Mouse (Mus musculus): ENCODE measurements around the gene Olfr270. TPM values are rescaled to one million over a fixed set of nuclear protein-coding genes. Genes with fewer than 3 reads are reported as not detected.

The Olfr270 gene
- polyA plus RNA-seq, 1 experiment from 2014 or later = not detected

DNA sequence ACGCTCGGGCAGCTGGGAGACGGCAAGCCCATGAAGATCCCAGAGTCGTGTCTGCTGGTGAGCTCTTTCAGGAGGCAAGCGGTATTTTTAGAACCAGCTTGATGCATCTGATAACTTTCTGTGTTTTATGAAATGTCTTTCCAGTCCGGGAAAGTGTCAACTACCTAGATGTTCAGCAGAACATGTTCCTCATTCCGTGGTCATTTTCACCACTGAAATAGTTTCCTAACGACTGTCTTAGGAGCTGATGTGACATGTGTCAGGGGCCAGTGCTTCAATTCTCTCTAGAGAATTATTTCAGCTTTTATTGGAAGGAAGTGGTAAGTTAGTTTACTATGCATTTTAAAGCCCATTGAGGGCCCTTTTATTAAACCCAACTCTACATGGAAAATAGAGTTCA is 35.8 kb downstream of the Olfr270 start:
- Histone ChIP-seq H3K4me3 (no peak overlapping the region), H3K9ac (no peak overlapping the region), H3K36me3 (no peaks in the 10 kb centered on the region), H3K27ac (ENCODE audit: poor library complexity, severe bottlenecking) (no peak overlapping the region), H3K27me3 (replicated peaks) (no peaks in the 10 kb centered on the region), H3K4me1 (replicated peaks) (no peaks in the 10 kb centered on the region), H3K9me3 (replicated peaks) (no peaks in the 10 kb centered on the region), H3K4me2 (no peak overlapping the region)
- WGBS = 39% methylated on average over 8 of the region's 8 CpGs
- ATAC-seq (ENCODE audit: insufficient number of reproducible peaks, low FRiP score) = no peak

DNA sequence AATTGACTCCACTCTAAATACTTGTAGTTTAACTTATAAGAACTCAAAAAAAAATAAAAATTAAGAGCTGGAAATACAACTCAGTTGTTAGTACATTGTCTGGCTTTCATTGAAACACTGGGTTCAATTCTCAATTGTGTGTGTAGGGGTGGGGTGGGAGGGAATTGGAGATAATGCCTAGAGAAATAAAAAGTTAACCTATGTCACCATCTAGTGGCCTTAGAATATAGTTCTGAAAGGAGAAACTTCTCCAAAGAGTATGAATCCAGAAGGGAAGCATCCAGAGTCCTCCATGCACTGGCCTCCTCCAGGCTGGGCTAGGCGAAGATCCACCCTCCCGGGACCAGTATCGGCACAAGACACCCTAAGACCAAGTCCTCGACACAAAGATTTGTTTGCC is 44.8 kb downstream of the Olfr270 start:
- Histone ChIP-seq H3K4me3 (no peak overlapping the region), H3K4me2 (no peak overlapping the region), H3K36me3 (peaks cover under 1% of the 10 kb centered on the region; the same call in 1 of the 2 replicates)

DNA sequence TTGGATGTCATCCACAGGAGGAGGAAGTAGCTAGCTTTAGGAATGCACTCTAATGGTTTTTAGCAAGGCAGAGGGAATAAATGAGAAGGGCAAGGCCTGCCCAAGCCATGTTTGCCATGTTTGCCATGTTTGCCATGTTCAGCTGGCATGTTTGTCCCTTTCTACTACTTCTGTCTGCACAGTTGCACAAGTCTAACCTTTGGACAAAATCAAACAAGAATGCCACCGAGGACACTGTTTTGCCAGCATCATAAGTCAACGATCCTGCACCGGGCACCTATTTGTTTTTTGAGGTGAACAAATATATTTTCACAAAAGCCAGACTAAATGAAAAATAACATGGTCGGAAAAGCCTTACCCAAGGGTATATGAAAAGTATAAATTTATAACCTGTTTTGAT is 45.5 kb downstream of the Olfr270 start:
- WGBS = 88% methylated on average over 4 of the region's 4 CpGs

More for the DNA sequence above, 44.8 kb downstream of the Olfr270 start:
- Histone ChIP-seq H3K9me3 (replicated peaks) (no peaks in the 10 kb centered on the region), H3K27ac (ENCODE audit: poor library complexity, severe bottlenecking) (no peak overlapping the region), H3K9ac (no peak overlapping the region), H3K4me1 (replicated peaks) (peaks cover 6% of the 10 kb centered on the region; the same call in 1 of the 2 replicates), H3K27me3 (replicated peaks) (no peaks in the 10 kb centered on the region)
- 71% methylated on average over 4 of the region's 4 CpGs for WGBS
- no peak for ATAC-seq (ENCODE audit: insufficient number of reproducible peaks, low FRiP score)

DNA sequence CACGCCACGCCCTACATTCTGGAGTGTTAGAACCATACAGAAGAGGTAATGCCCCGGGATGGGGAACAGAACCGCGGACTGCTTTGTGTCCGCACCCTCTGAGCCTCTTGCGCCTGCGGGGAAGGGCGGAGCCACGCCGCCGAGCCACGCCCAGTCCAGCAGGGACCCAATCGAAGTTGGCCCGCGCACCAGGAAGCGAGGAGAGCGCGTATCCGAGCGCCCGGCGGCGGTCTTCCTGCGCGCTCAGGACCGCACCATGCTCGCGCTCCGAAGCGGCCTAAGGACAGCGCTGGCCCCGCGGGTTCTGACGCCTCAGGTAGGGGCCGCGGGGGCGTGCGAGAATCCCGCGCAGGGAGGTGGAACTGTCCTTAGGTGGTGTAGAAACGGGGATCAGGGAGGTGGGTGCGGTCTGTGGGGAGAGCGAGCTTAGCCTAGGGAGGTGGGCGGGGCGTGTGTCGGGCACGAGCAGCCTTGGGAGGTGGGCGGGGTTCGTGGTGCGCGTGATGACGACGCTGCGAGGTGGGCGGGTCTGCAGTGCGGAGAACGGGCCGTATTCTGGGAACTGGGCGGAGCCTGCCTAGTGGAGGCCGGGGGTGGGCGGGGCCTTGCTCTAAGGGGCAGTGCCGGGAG is 47.5 kb downstream of the Olfr270 start, which contains the start of gene Nipsnap3b:
Nipsnap3b (plus strand) TSS at position 149 of the 630 bp plus-strand sequence.
- peaks cover 6% of the 10 kb centered on the region; the same call in 1 of the 2 replicates for H3K4me1 ChIP-seq (replicated peaks)
- peak; percentile 97 for ATAC-seq (ENCODE audit: insufficient number of reproducible peaks, low FRiP score)
- no peaks in the 10 kb centered on the region for H3K27me3 ChIP-seq (replicated peaks)
- peak within 1 kb of the TSS; percentile 67 for H3K4me2 ChIP-seq
- peak within 1 kb of the TSS; percentile 65 for H3K4me3 ChIP-seq
- H3K9ac ChIP-seq = peak within 1 kb of the TSS; percentile 72
- peaks cover 22% of the 10 kb centered on the region for H3K36me3 ChIP-seq
- WGBS = under 1% methylated on average over 63 of the region's 63 CpGs
- peaks cover 8% of the 10 kb centered on the region for H3K9me3 ChIP-seq (replicated peaks)
- peak within 1 kb of the TSS; percentile 62 for H3K27ac ChIP-seq (ENCODE audit: poor library complexity, severe bottlenecking)

More for the DNA sequence above, 45.5 kb downstream of the Olfr270 start:
- H3K4me2 ChIP-seq = no peak overlapping the region
- H3K27ac ChIP-seq (ENCODE audit: poor library complexity, severe bottlenecking) = no peak overlapping the region
- H3K4me1 ChIP-seq (replicated peaks) = peaks cover 6% of the 10 kb centered on the region; the same call in 1 of the 2 replicates
- no peak overlapping the region for H3K9ac ChIP-seq
- H3K36me3 ChIP-seq = peaks cover 6% of the 10 kb centered on the region
- no peak overlapping the region for H3K4me3 ChIP-seq
- no peaks in the 10 kb centered on the region for H3K9me3 ChIP-seq (replicated peaks)
- no peak for ATAC-seq (ENCODE audit: insufficient number of reproducible peaks, low FRiP score)
- H3K27me3 ChIP-seq (replicated peaks) = no peaks in the 10 kb centered on the region

DNA sequence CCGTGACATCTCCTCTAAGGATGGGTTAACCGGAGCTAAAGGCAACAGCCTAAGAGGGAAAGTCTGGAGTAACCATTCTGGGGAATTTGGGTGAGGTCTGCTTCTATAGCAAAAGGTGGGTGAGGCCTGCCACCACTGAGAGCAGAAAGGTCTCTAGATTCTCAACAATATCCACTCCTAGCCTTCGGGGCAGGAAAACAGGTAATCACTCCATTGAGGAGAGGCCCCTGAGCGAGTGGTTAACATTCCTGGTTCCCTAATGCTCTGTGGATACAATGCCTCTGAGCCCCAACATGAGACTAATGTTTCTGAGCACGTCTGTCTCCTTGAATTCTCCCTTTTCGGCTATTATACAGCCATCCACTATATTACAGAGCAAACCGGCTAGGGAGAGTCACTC is 50.1 kb downstream of the Olfr270 start:
- H3K27me3 ChIP-seq (replicated peaks) = no peaks in the 10 kb centered on the region
- WGBS = 95% methylated on average over 7 of the region's 7 CpGs
- no peak overlapping the region for H3K4me3 ChIP-seq
- no peak overlapping the region for H3K9ac ChIP-seq
- no peak overlapping the region for H3K27ac ChIP-seq (ENCODE audit: poor library complexity, severe bottlenecking)
- H3K36me3 ChIP-seq = peaks cover 38% of the 10 kb centered on the region
- H3K4me1 ChIP-seq (replicated peaks) = peaks cover 6% of the 10 kb centered on the region; the same call in 1 of the 2 replicates
- H3K9me3 ChIP-seq (replicated peaks) = peaks cover 11% of the 10 kb centered on the region
- H3K4me2 ChIP-seq = no peak overlapping the region
- no peak for ATAC-seq (ENCODE audit: insufficient number of reproducible peaks, low FRiP score)

GRCm38 (mm10) chr4:53015024-53015423 is 50.7 kb downstream of the Olfr270 start:
- H3K9me3 ChIP-seq (replicated peaks) = peaks cover 11% of the 10 kb centered on the region
- peaks cover 6% of the 10 kb centered on the region; the same call in 1 of the 2 replicates for H3K4me1 ChIP-seq (replicated peaks)
- H3K36me3 ChIP-seq = peaks cover 44% of the 10 kb centered on the region
- H3K9ac ChIP-seq = no peak overlapping the region
- H3K27me3 ChIP-seq (replicated peaks) = no peaks in the 10 kb centered on the region
- H3K4me3 ChIP-seq = no peak overlapping the region
- ATAC-seq (ENCODE audit: insufficient number of reproducible peaks, low FRiP score) = no peak
- H3K27ac ChIP-seq (ENCODE audit: poor library complexity, severe bottlenecking) = no peak overlapping the region
- 90% methylated on average over 3 of the region's 3 CpGs for WGBS
- H3K4me2 ChIP-seq = no peak overlapping the region

GRCm38 (mm10) chr4:53018392-53018791 is 54.0 kb downstream of the Olfr270 start:
- no peaks in the 10 kb centered on the region for H3K27me3 ChIP-seq (replicated peaks)
- no peak overlapping the region for H3K27ac ChIP-seq (ENCODE audit: poor library complexity, severe bottlenecking)
- no peak overlapping the region for H3K9ac ChIP-seq
- no peak overlapping the region for H3K4me2 ChIP-seq
- no peak overlapping the region for H3K4me3 ChIP-seq
- H3K9me3 ChIP-seq (replicated peaks) = peaks cover 11% of the 10 kb centered on the region
- peaks cover 68% of the 10 kb centered on the region for H3K36me3 ChIP-seq
- WGBS = 86% methylated on average over 1 of the region's 1 CpGs
- H3K4me1 ChIP-seq (replicated peaks) = no peaks in the 10 kb centered on the region
- no peak for ATAC-seq (ENCODE audit: insufficient number of reproducible peaks, low FRiP score)

Other genes with a start within 250 kb of the Olfr270 start
- gene Olfr275, start 149.9 kb upstream of the Olfr270 start, polyA plus RNA-seq (2016; fragmentation: Nextera tagmentation; extraction: Ambion mirVana) = not detected in 2 replicates
- gene Olfr273, start 105.3 kb upstream of the Olfr270 start, polyA plus RNA-seq (2016; fragmentation: Nextera tagmentation; extraction: Ambion mirVana) = not detected in 2 replicates
- gene Olfr272, start 45.4 kb upstream of the Olfr270 start, polyA plus RNA-seq (2016; fragmentation: Nextera tagmentation; extraction: Ambion mirVana) = not detected in 2 replicates
- not detected in 2 replicates for gene Nipsnap3a, start 24.7 kb downstream of the Olfr270 start, polyA plus RNA-seq (2016; fragmentation: Nextera tagmentation; extraction: Ambion mirVana)
- gene Nipsnap3b, start 47.3 kb downstream of the Olfr270 start, polyA plus RNA-seq (2016; fragmentation: Nextera tagmentation; extraction: Ambion mirVana) = 89.6 and 90.0 TPM in 2 replicates
- gene Abca1, start 195.3 kb downstream of the Olfr270 start, polyA plus RNA-seq (2016; fragmentation: Nextera tagmentation; extraction: Ambion mirVana) = 3.8 and 4.0 TPM in 2 replicates